Mouse (Mus musculus): ENCODE measurements around the gene Rhox3e.
"Not testable (repeated sequence)": the region's sequence is repeated elsewhere in the genome, so short reads cannot be mapped to it uniquely, and the experiment has no call there.

Gene Rhox3e

GRCm38 (mm10) chrX:37541719-37542118 is at the start of gene Rhox3e:
Gene Rhox3e (plus strand): TSS chrX:37542019.
- not testable (repeated sequence) for DNase-seq (ENCODE audit: low read depth)

GRCm38 (mm10) chrX:37514059-37514458 is 27.8 kb upstream of the Rhox3e start, which contains the start of gene Rhox4d:
Gene Rhox4d (plus strand): TSS chrX:37514359.
- not testable (repeated sequence) for DNase-seq (ENCODE audit: low read depth)

DNA sequence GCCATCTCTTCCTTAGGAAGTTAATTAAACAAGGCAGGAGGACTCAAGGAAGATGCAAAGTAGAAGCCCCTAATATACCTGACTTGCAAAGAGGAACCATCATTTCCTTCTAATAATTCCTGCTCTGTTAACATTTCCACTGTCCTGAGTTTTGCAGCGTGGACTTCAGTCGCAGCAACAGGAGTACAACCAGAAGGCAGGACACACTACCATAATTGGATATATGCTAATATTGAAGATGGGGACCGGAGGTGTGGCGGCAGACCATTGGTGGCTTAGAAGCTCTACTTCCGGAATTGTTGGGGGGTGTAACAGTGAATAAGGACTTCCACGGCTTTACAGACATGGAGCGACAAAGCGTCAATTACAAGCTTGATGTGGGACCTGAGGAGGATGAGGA is 11.7 kb upstream of the Rhox3e start, which contains the start of gene Rhox2e:
Gene Rhox2e (plus strand): TSS at position 301 of the 400 bp plus-strand sequence.
- DNase-seq (ENCODE audit: low read depth), result not testable (repeated sequence)

DNA sequence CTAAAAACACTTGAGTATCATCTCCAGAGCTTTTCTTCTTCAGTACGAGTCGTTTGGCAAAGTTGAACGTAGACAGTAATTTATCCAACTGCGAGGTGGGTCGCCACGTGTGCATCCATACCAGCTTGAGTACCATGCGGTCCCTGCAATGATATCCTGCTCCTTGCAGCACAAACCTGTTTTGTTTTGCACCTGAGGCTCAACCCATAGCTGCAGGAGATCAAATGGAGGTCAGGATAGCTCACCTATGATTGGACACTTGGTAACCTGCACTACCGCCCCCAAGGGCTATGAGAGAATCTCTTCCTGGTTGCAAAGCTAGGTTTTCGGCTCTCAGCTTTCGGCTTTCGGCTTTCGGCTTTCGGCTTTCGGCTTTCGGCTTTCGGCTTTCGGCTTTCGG is 15.3 kb downstream of the Rhox3e start, which contains the start of gene Rhox4e:
Gene Rhox4e (plus strand): TSS at position 301 of the 400 bp plus-strand sequence.
- DNase-seq (ENCODE audit: low read depth), result not testable (repeated sequence)

DNA sequence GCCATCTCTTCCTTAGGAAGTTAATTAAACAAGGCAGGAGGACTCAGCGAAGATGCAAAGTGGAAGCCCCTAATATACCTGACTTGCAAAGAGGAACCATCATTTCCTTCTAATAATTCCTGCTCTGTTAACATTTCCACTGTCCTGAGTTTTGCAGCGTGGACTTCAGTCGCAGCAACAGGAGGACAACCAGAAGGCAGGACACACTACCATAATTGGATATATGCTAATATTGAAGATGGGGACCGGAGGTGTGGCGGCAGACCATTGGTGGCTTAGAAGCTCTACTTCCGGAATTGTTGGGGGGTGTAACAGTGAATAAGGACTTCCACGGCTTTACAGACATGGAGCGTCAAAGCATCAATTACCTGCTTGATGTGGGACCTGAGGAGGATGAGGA is 29.3 kb downstream of the Rhox3e start, which contains the start of gene Rhox2f:
Gene Rhox2f (plus strand): TSS at position 301 of the 400 bp plus-strand sequence.
- not testable (repeated sequence) for DNase-seq (ENCODE audit: low read depth)

- DNase-seq (ENCODE audit: low read depth), result not testable (repeated sequence)
Measured at GRCm38 (mm10) chrX:37572638-37573037, 30.8 kb downstream of the Rhox3e start.

GRCm38 (mm10) chrX:37580692-37581091 is 38.9 kb downstream of the Rhox3e start, which contains the start of gene Rhox3f:
Gene Rhox3f (plus strand): TSS chrX:37580992.
- not testable (repeated sequence) for DNase-seq (ENCODE audit: low read depth)

All from c-Kit-positive CD71-positive TER-119-negative erythroid progenitor cells, embryonic 14.5 days (primary cell).